In genomic region chr13:112116101-112116726, GRCm38 (mm10) we compare ENCODE assay signal across 11 mouse cellular contexts.
DNase-seq lines count a peak whose midpoint lies in the region; ATAC-seq and TF ChIP-seq lines count a peak whose summit lies in the region.
"Had no signal": no experiment of that assay in that cellular context is flagged by ENCODE, and none has a peak within 500 bp of the region (broad histone marks: within the 10 kb centered on the region; RNA-seq: fewer than 3 reads in every experiment).

No protein-coding gene starts in this region.

- H3K9ac ChIP-seq in hindbrain, embryonic 15.5 days: no peak overlapping the region
- no peak overlapping the region for H3K9ac ChIP-seq in hindbrain, embryonic 13.5 days
- H3K9ac ChIP-seq: midbrain, embryonic 15.5 days had no signal

- DNase-seq in Muller cell, postnatal 12 days (ENCODE audit: inconsistent ontology term): peak; percentile 37
- DNase-seq in limb, embryonic 10.5 days (ENCODE audit: low spot score): no peak
- no peak for DNase-seq in thymus, adult 18-20 months
- no peak for DNase-seq in retina, embryonic 14.5 days (ENCODE audit: low spot score)
- DNase-seq: right cerebral cortex, adult 18-20 months; thymus, postnatal 4 days had no signal

- no peak for TF ChIP-seq POLR2A in bone marrow macrophage, adult 2 months (IDR thresholded peaks at IDR 0.05; ENCODE audit: borderline replicate concordance, low read depth, low read length)

- H3K27me3 ChIP-seq in hindbrain, embryonic 15.5 days: no peaks in the 10 kb centered on the region
- H3K27me3 ChIP-seq in hindbrain, embryonic 13.5 days: no peaks in the 10 kb centered on the region
- no peaks in the 10 kb centered on the region for H3K27me3 ChIP-seq in limb, embryonic 10.5 days (ENCODE audit: low read depth, poor library complexity, severe bottlenecking)
- H3K27me3 ChIP-seq: midbrain, embryonic 15.5 days had no signal

- peak; percentile 29; the same call in 1 of the 2 replicates for ATAC-seq in hindbrain, embryonic 15.5 days (ENCODE audit: low FRiP score, low read depth)
- ATAC-seq in hindbrain, embryonic 13.5 days (ENCODE audit: low FRiP score): no peak
- ATAC-seq: midbrain, embryonic 15.5 days had no signal

- no peaks in the 10 kb centered on the region for H3K36me3 ChIP-seq in hindbrain, embryonic 15.5 days
- H3K36me3 ChIP-seq in hindbrain, embryonic 13.5 days: no peaks in the 10 kb centered on the region
- H3K36me3 ChIP-seq in limb, embryonic 10.5 days: no peaks in the 10 kb centered on the region
- H3K36me3 ChIP-seq: G1E; midbrain, embryonic 15.5 days had no signal

- no peak overlapping the region for H3K4me2 ChIP-seq in hindbrain, embryonic 15.5 days
- H3K4me2 ChIP-seq in hindbrain, embryonic 13.5 days: no peak overlapping the region
- H3K4me2 ChIP-seq: midbrain, embryonic 15.5 days had no signal

- H3K4me3 ChIP-seq in hindbrain, embryonic 15.5 days: no peak overlapping the region
- no peak overlapping the region for H3K4me3 ChIP-seq in hindbrain, embryonic 13.5 days
- H3K4me3 ChIP-seq in bone marrow macrophage, adult 2 months (ENCODE audit: insufficient read depth, low read length): peak overlapping the region; percentile 5
- no peak overlapping the region for H3K4me3 ChIP-seq in limb, embryonic 10.5 days
- H3K4me3 ChIP-seq: midbrain, embryonic 15.5 days had no signal

- peaks cover 9% of the 10 kb centered on the region; the same call in 1 of the 2 replicates for H3K4me1 ChIP-seq in hindbrain, embryonic 15.5 days (replicated peaks)
- H3K4me1 ChIP-seq in hindbrain, embryonic 13.5 days (replicated peaks): peaks cover 15% of the 10 kb centered on the region
- H3K4me1 ChIP-seq in bone marrow macrophage, adult 2 months (ENCODE audit: control insufficient read depth, insufficient read depth, low read length): peaks cover 48% of the 10 kb centered on the region
- peaks cover 7% of the 10 kb centered on the region; the same call in 1 of the 2 replicates for H3K4me1 ChIP-seq in limb, embryonic 10.5 days
- H3K4me1 ChIP-seq: midbrain, embryonic 15.5 days had no signal

- 0 out of 2 replicates have a peak overlapping the region, but pooled peaks have one; percentile 6 for H3K27ac ChIP-seq in hindbrain, embryonic 15.5 days (replicated peaks)
- H3K27ac ChIP-seq in hindbrain, embryonic 13.5 days: no peak overlapping the region
- peak overlapping the region; percentile 74 for H3K27ac ChIP-seq in bone marrow macrophage, adult 2 months (ENCODE audit: insufficient read depth, low read depth, low read length)
- 0 out of 2 replicates have a peak overlapping the region, but pooled peaks have one; percentile 26 for H3K27ac ChIP-seq in limb, embryonic 10.5 days
- H3K27ac ChIP-seq: midbrain, embryonic 15.5 days had no signal

- no peak for TF ChIP-seq CTCF in bone marrow macrophage, adult 2 months (IDR thresholded peaks at IDR 0.05; ENCODE audit: low read depth, low read length)

- 59% methylated on average over 9 of the region's 9 CpGs for WGBS in hindbrain, embryonic 15.5 days
- WGBS in hindbrain, embryonic 13.5 days: 77% methylated on average over 9 of the region's 9 CpGs
- 78% methylated on average over 9 of the region's 9 CpGs for WGBS in limb, embryonic 10.5 days

- no peaks in the 10 kb centered on the region for H3K9me3 ChIP-seq in hindbrain, embryonic 15.5 days
- no peaks in the 10 kb centered on the region for H3K9me3 ChIP-seq in hindbrain, embryonic 13.5 days
- no peaks in the 10 kb centered on the region for H3K9me3 ChIP-seq in limb, embryonic 10.5 days (replicated peaks)
- H3K9me3 ChIP-seq: G1E; midbrain, embryonic 15.5 days had no signal
